Mouse (Mus musculus) 416B (cell line): ENCODE data around the gene Slc35f2.

Experiments used
- DNase-seq: peaks from one replicate; pipeline ENCODE4 v3.0.0; 2011; ENCODE audit warnings: low read depth

Gene Slc35f2

DNA sequence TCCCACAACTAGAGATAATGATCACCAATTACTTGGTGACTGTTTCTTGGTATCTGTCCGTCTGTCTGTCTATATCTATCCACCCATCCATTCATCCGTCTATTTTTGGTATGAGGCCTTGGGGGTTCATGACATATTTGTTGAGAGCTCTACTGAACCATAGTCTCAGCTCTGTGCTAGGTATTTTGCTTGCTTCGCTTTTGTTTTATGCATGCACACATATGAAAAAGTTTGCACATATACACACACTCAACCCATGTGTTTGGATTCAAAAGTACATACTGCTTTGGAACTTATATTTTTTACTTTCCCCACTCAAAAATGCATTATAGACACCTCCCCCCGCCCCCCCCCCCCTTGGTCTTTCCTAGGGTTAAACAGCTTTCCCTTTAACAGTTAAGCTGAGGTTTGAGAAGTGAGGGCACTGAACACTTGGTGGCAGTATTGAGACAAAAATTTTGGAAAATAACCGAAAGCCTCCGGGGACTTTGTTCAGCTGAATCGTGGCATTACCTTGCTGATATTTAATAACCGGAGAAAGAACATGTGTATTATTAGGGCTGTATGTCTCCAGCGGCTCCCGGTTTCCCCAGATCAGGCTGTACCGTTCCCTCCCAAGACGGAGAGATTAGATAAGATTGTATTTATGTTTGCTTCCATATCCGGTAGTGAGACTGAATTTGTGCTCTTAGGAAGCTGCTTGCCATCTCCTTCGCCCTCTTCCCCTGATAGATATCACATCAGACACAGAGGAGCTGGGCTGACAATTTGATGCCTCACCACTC, 57.9 kb downstream of the Slc35f2 start:
- peak; percentile 75 for DNase-seq

DNA sequence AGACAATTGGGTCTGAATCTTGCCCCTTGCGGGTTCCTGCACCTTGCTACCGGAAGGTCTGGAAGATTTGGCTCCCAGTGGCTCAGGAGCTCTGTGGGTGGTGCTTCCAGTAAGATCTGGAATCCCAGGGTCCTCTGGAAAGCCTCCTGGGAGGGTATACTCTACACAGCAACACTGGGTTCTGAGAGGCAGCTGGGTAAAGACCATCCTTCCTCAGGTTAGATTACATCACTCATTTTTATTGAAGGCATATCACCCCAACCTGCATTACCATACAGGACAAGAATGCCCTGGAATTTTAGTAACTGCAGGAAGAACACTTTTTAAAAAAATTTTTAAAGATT, 58.5 kb downstream of the Slc35f2 start:
- no peak for DNase-seq

DNA sequence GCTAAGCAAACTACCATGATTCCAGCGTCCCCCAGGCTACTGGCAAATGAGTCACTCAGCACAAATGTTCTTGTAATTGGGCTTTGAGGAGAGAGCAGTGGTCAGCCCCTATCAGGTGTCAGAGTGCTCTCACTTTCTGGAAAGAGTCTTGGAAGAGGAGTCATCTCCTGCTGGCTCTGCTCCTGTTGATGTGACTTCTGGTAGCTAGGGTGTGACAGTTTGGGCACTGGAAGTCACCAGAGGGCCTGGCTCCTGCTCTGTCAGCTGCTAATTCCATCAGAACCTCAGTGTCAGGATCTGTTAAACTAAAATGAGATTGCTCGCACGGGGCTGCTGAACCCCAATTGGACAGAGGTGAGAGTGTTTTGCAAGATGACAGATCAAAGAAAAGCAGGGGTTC, 63.7 kb downstream of the Slc35f2 start:
- no peak for DNase-seq

DNA sequence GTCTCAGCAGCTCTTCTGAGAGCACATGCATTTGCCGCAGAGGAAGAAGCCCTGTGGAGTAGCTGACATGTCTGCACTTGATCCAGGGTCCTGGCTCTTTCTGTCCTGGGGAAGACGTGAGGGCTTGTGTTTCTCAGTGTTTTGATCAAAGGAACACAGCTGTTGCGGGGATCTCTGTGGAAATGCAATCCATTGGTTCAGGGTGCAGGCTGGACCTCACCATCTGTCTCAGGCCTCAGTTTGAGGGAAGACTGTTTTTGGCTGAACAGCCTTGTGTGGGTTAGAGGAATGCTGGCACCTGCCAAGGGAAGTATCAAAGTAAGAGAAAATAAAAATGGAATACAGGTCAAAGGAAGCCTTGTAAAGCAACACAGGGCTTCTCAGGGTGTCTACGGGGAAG, 64.6 kb downstream of the Slc35f2 start:
- no peak for DNase-seq

DNA sequence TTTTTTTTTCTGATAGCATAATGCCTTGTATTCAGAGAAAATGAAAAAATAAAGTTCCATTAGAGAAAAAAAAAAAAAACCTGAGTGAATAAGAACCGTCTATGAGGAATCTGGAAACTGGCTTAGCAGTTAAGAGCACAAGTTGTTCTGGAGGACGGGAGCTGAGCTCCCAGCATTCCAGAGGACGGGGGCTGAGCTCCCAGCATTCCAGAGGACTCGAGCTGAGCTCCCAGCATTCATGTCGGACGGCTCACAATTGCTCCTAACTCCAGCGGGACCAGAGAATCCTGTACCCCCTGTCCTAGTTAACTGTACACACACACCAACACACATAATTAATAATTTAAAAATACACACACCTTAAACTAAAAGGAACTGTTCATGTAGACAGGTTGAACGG, 67.5 kb downstream of the Slc35f2 start:
- no peak for DNase-seq

DNA sequence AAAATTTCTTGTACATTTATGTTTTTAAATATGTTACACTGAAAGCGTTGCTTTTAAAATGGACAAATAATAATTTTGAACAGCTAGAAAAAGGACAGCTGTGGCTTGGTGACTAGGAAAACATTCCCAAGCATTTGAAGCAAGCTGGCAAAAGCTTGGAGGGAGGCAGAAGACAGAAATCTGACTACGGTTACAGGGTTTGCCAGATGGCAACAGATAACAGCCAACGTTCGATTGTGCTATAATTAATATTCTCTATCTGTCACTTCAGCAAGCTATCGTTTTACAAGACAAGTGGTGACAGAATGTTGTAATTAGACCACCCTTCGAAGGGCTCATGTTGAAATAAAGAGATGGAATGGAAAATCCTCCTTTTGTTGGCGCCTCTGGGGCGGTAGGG, 77.2 kb downstream of the Slc35f2 start:
- DNase-seq = no peak

DNA sequence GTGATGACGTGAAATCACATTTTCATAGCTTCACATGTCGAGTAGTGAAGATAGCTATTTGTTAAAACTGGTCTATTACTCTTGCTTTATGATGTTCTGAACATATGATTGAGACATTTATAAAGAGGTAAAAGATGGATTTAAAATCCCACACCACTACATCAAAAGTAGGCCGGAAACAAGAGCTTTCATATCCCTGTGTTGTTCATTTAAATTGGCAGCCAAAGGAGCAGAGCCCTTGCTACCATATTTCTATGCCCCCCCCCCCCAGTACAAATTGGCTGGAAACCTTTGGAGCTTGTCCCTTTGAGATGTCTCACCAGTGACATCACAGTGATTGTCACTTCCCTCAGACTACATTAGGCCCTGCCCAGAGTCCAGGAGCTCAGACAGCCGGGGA, 78.5 kb downstream of the Slc35f2 start, which contains the start of gene Sln:
Gene Sln (plus strand): TSS at position 301 of the 400 bp plus-strand sequence.
- no peak for DNase-seq

DNA sequence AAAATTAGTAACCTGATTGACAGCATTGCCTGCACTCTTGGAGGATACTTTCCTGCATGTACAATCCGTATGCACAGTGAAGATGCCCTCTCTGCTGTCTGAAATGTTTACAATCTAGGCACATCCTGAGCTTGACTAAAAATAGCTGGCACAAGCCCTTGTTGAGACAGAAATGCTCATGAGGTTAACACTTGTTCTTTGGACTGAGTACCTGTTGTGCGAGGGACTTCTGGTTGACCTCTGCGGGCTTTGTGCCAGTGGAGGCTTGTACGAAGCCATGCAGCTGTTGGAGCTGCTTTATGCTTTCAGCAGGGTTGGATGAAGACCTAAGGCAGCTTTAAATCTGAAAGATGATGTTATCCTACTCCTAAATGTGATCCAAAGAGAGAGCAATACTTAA, 80.8 kb downstream of the Slc35f2 start:
- DNase-seq = no peak

DNA sequence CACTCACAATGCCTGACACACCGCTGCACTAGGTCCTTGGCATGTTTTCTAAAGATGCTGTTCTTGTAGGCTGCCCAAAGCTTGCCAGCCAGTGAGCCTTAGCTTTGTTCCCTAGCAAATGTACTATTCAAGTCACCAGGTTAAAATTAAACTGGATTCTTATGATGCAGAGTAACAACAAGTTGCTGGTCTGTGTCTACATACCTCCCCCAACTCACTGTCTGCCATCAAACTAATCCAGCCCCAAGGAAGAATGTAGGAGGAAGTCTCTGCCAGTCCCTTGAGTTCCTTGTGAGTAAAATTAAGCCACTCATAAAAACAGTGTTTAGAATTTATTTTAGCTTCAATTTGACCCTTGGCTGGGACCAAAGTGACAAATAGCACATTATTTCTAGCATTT, 82.3 kb downstream of the Slc35f2 start:
- DNase-seq = no peak

DNA sequence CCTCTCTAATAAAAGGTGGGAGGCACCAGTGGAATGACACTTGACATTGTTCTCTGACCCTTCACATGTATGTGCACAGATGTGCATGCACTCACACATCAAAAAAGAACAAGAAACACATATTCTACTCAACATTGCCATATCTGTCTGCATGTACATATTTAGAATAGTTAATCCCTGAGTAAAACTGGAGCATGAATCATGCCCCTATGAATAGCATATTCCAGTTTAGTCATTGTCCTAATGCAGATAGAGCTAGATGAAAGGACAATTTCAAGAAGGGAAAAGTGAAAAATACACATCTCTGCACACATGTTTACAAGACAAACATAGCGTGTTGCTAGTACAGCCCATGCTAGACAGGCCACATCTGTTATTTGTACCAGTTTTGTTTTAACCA, 83.2 kb downstream of the Slc35f2 start:
- DNase-seq = no peak

DNA sequence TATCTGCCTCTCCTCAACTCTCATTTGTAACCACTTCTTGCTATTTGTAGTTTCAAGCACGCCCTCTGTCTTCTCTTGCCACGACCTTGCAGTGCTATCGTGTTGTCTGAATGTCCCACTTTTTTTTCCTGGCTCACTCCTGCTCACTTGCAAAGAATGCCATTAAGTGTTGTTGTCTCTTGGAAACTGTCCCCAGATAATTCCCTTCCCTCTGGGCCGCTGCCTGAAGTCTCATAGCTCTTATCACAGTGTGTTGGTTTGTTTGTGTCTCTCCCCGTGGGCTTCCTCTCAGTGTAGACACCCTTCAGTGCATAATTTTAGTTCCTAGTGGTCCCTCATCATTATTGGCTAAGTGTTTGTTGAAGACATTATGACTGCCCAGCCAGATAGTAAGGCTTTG, 86.5 kb downstream of the Slc35f2 start:
- no peak for DNase-seq
